Mouse (Mus musculus): ENCODE results near the gene B3galt5. TPM values are rescaled to one million over a fixed set of nuclear protein-coding genes. Genes with fewer than 3 reads are reported as not detected.

B3galt5 gene
- total RNA-seq (2023), result 1 to 10 TPM; 1.8 to 3.4 TPM

GRCm38 (mm10) chr16:96235366-96235970 is at the start of gene B3galt5:
Gene B3galt5 (plus strand): TSS chr16:96235801.

GRCm38 (mm10) chr16:96191531-96192506 is 43.8 kb upstream of the B3galt5 start, which contains the start of gene Lca5l:
Gene Lca5l (minus strand): TSS chr16:96192271.

GRCm38 (mm10) chr16:96199913-96200701 is 35.5 kb upstream of the B3galt5 start, which contains the start of gene Sh3bgr:
Gene Sh3bgr (plus strand): TSS chr16:96200450.

Other genes with a start within 250 kb of the B3galt5 start
- 10 to 100 TPM; 17.7 to 27.4 TPM for gene Psmg1, start 244.8 kb upstream of the B3galt5 start, total RNA-seq (2023)
- 100 to 1,000 TPM; 150 to 170 TPM for gene Brwd1, start 153.3 kb upstream of the B3galt5 start, total RNA-seq (2023)
- gene Hmgn1, start 108.1 kb upstream of the B3galt5 start, total RNA-seq (2023), result 100 to 1,000 TPM; 139 to 151 TPM
- 10 to 100 TPM in 1 of 2 experiments, 1 to 10 TPM in 1; 9.1 to 11.2 TPM for gene Wrb, start 90.4 kb upstream of the B3galt5 start, total RNA-seq (2023)
- gene Lca5l, start 43.5 kb upstream of the B3galt5 start, total RNA-seq (2023), result not detected
- gene Sh3bgr, start 35.4 kb upstream of the B3galt5 start, total RNA-seq (2023), result not detected
- gene Itgb2l, start 207.8 kb downstream of the B3galt5 start, total RNA-seq (2023), result not detected
- gene Pcp4, start 231.8 kb downstream of the B3galt5 start, total RNA-seq (2023), result not detected

All from T-cell, adult 66 days (primary cell).